Mouse (Mus musculus) hindlimb bud, embryonic 11.5 days (tissue): ENCODE results near the gene Rbm43.
A peak's percentile ranks its signal among the peaks of the same experiment; 100 is the strongest.

Experiments used
- DNase-seq: peaks from one replicate; pipeline ENCODE4 v3.0.0-alpha.2; 2012; ENCODE audit warnings: low read depth, low spot score; ENCODE audit errors: extremely low spot score

Rbm43 gene

DNA sequence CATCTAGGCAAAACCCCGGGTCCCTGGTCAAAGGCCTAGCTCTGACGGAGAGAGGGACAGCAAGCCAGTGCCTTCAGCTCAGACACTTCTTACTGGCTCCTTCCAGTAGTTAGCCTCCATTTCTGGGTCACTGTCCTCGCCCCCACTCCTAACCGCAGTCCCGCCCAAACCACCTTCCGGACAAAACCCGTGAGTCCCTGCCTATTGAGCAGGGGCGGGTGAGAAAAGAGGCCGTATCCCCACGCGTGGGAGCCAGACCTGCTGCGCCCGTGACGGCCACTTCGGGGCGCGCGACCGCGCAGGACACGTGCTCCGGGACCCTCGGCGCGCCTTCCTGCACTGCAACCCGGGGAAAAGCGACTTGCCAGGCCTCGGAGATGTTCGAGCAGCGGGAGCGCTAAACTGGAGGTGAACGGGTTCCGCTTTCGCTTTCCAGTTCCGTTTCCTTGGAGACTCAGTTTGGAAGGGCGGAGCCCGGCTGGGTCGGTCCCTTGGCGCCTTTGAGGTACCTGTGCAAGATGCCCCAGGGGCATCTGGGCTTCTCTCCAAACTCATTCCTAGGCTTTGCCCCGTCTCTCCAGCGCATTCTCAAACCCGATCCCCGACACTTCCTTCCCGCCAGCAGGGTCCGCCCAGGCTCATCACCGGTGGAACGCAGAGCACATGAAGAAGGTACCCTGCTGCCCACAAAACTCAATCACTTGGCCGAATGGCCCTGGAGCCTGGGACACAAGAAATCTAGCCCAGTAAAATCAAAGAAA, at the start of gene Rbm43:
Gene Rbm43 (minus strand): TSS at position 590 of the 761 bp plus-strand sequence.
- no peak for DNase-seq

DNA sequence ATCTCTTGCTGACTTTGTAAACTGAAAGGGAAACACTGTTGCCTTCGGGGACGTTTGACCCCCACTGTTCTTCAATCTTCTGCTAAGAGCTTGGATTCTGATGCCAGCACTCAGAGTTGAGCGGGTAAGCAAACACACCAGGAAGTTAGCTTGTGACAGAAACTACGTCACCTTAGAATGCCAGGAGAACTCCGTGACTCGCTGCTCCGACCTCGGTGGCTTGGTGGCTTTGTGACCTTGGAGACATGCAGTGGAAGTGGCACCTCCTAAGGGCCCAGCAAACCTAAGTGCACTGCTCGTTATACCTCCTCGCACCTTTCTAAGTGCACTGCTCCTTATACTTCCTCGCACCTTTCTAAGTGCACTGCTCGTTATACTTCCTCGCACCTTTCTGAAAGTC, 47.3 kb upstream of the Rbm43 start:
- DNase-seq = no peak

DNA sequence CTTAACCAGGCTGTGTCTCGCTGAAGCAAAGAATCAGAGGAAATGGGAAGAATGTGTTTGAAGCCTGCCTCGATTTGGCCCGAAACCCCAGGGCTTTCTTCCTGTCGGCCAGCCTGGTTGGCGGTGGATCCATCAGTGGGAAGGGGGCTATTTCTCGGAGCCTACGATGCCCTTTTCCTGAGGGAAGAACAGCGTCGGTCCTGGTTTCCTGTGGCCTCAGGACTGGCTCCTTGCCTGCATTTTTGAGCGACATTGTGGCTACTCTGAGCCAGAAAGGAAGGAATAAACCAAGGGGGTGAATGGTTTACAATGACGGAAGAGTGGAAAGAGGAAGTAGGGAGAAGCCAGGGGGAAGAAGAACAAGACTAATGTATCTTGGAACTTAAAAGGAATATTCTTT, 46.7 kb upstream of the Rbm43 start:
- no peak for DNase-seq

DNA sequence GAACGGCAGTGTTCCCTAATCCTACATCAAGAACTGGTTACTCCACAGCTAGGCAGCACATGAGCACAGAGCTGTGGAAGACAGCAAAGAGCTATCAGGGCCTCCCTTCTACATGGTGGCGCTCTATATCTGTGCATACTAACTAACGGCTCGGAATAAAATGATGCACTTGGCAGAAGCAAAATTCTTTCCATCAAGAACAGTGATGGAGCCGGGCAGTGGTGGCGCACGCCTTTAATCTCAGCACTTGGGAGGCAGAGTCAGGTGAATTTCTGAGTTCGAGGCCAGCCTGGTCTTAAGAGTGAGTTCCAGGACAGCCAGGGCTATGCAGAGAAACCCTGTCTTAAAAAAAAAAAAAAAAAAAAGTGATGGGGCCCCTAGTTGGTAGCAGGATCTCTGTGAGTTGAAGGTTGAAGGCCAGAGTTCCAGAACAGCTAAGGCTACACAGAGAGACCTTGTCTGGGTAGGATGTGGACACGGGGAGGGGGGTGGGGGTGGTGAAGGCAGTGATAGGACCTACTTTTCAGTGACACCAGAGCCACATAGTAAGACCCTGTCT, 38.5 kb upstream of the Rbm43 start, which contains the start of gene Nmi:
Gene Nmi (minus strand): TSS at position 85 of the 559 bp plus-strand sequence.
- no peak for DNase-seq

GRCm38 (mm10) chr2:51972641-51973409, 37.9 kb upstream of the Rbm43 start:
- DNase-seq = no peak

- no peak for DNase-seq
These were observed 37.2 kb upstream of the Rbm43 start for GRCm38 (mm10) chr2:51972142-51972541.

GRCm38 (mm10) chr2:51970897-51971296, 35.9 kb upstream of the Rbm43 start:
- no peak for DNase-seq

DNA sequence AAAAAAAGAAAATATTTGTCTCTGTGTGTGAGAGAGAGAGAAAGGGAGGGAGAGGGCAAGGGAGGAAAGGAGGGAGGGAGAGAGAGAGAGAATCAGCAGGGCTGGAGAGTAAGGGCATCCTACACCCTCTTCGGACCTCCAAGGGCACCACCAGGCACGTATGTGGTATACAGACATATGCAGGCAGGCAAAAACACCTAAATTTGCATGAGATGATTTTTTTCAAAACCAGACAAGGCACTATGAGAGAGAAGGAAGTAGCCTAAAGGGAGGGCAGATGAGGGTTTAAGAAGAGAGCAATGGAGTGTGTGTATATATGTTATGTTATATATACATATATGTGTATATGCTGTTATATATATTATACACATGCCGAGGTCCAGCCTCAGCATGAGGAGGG, 32.3 kb upstream of the Rbm43 start:
- no peak for DNase-seq

DNA sequence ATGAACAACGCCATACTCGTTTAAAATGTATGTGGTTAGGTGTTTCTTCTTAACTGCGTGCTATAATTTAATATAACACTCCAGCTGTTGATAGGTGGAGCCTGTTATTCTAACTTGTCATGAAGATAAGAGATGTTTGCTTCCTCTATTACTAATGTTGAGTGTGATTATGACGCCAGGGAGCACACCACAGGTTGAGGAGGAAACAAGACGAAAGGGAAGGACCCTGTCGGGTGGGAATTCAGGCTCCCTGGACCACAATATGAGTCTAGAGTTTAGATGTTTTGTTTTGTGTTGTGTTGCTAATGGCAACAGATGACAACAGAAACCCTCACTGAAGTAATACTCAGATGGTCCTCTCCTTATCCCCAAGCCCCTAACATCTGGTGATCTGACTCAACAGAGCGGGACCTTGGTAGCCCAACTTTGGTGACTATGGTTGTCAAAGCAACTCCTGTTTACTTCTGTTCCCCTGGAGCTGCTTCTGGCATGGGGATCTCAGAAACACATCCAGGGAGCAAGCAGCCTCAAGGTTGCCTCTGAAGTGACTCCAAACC, 18.8 kb upstream of the Rbm43 start:
- DNase-seq = no peak

DNA sequence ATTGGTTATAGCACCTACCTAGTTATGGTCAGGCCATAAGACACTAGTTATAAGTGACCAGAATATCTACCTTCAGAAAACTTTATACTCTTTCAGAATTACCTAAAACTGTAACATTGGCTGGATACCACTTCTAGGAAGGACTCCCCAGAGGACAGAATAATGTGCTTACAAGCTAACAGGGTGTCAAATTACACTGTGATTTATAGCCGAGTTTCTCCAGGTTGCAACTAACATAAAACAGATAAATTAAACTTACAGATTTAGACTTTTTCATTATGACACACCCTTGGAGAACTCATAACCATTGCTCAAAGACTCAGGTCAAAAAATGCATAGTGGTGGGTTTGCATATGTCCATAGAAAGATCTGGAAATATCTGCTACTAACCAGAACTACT, 15.9 kb upstream of the Rbm43 start:
- DNase-seq = no peak

- no peak for DNase-seq
These were observed 13.3 kb upstream of the Rbm43 start for GRCm38 (mm10) chr2:51948105-51948830.

DNA sequence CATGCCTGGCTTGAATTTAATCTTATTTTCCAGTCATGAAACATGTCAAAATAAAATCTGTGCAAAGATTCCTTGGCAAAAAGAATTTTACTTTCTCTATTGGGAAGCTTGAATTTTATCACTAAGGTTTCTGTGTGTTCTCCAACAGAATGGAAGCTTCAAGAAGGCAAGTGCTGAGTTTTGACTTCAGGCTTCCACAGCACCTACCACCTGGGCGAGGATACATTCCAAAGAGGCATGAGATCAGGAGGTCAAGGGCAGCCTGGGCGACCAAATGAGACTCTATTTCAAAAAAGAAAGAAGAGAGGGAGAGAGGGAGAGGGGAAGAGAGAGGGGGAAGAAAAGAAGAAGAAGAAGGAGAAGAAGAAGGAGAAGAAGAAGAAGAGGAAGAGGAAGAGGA, 10.8 kb upstream of the Rbm43 start:
- no peak for DNase-seq

DNA sequence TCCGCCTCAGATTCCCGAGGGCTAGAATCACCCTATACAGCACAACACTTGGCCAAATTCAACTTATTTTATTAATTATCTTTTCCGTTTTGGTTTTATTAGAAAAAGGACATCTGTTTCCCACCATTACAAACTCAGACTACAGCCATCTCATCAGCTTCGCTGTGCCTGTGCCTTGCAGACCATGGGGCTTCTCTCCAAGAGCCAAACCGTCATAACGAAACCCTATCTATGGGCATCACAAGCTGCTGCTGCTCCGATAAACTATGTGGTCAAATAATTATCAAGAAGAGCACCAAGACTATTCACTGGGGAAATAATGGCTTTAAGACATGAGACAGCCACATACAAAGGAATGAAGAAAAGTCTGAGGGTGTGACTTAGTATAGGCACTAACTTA, 6.9 kb upstream of the Rbm43 start:
- DNase-seq = no peak

DNA sequence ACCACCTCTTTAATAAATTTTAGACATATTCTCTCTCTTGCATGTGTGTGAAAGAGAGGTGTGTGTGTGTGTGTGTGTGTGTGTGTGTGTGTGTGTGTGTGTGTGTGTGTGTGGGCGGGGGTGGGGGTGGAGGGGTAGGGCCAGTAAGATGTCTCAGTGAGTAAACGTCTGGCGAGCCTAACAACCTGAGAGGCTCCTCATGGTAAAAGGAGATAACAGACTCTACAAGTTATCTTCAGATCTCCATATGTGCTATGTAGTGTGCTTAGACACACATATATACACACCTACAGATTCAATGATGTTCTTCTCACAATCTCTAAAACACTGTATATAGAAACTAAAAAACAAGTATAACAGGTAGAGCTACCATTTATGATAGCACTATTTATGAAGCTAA, 3.8 kb upstream of the Rbm43 start:
- no peak for DNase-seq

- no peak for DNase-seq
These were observed 2.0 kb upstream of the Rbm43 start for GRCm38 (mm10) chr2:51937004-51937403.

DNA sequence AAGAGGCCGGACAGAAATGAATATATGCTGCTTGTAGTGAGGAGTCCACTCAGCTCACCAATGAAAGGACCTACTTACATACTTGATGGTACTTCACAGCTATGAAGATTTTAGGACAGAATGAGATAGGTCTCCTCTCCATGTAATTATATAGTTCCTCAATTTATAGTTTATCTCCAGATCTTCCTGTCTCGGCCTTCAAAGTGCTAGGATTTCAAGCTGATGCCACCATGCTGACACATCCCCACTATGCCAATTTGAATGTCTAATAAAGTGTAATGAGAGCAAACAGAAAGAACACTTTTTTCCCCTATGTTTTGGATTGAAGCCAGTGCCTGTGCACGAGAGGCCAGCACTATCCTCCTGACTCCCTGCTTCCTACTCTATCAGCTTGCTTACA, 1.6 kb upstream of the Rbm43 start:
- no peak for DNase-seq

- no peak for DNase-seq
These were observed 958 bp upstream of the Rbm43 start for GRCm38 (mm10) chr2:51935921-51936320.

DNA sequence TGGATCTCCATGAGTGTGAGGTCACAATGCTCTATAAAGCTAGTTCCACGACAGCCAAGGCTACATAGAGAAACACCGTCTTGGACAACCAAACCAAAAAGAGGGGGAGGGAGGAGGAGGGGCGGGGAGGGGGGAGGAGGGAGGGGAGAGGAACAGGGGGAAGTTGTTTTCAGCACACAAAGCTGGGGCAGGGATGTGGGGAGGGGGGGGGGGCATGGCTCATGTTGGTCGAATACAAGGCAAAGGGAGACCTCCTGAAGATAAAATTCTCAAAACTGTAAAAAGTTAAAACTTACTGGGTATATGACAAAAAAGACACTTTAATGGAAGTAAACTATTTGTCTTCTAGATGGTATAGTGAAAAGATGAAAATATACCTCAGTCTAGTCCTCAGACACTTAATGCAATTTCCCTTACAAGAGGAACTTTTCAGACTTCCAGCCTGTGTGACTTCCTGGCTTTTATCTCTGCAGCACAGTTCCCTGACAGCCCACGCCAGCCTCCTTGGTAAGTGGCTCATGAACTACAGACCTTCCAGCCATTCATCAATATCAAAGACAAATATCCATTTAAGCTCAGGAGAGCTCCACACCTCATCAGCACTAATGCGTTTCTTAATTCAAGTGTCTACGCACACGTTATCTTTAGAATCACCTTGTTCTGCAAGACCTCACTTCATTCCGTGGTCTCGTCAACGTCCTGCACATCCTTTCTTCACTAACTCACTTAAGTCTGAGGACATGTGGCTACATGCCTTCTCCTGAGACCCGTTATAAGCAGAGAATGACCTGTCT, 1.4 kb downstream of the Rbm43 start:
- DNase-seq = no peak

- DNase-seq = no peak
These were observed 3.7 kb downstream of the Rbm43 start for GRCm38 (mm10) chr2:51931241-51931640.

GRCm38 (mm10) chr2:51914944-51915680, 19.9 kb downstream of the Rbm43 start:
- DNase-seq = peak; percentile 68
